Mouse (Mus musculus) bone marrow macrophage, adult 2 months (primary cell): ENCODE results near the gene Mat2b.

ENCODE experiments used
- CTCF ChIP-seq: IDR thresholded peaks from 2 replicates; pipeline ENCODE4 v1.5.1; 2012; ENCODE audit warnings: low read depth, mild to moderate bottlenecking, low read length, moderate library complexity
- POLR2A ChIP-seq: IDR thresholded peaks from 2 replicates; pipeline ENCODE4 v1.6.1; 2012; ENCODE audit warnings: mild to moderate bottlenecking, low read depth, low read length, borderline replicate concordance

DNA sequence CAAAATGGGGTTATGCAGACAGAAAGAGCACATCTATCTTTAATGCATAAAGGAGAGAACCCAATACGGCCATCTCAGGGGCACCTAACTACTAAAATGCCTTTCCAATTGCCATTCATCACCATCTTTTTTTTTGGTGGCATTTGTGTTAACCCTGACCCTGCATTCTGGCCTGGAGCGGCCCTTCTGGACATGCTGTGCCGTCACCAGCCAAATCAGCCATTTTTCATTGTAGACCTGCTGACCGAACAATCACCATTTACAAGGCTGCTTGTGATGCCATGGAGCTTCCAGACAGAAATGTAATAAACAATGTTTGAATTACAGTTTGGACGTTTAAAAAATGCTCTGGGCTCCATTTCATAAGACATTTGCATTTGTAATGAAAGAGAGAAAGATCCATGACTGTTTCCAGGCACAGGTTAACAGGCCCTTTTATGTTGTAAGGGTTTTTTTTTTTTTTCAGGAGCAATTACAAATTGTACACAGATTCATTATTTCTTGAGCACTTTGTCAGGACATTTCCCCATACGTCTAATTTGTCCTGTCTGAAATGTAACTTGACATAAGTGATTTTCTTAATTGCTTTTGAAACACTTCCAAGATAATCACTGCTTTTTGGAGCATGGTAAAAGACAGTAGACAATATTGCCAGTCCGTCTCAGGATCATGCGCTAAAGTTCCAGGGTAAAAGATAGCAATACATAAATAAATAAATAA, 45.1 kb downstream of the Mat2b start:
- TF ChIP-seq CTCF (no peak), POLR2A (no peak)
